Mouse (Mus musculus) forebrain, embryonic 14.5 days (tissue): ENCODE results near the gene Sgpp1. TPM values are rescaled to one million over a fixed set of nuclear protein-coding genes. Genes with fewer than 3 reads are reported as not detected.
"Not testable (repeated sequence)": the region's sequence is repeated elsewhere in the genome, so short reads cannot be mapped to it uniquely, and the experiment has no call there.

ENCODE experiments used
- ATAC-seq: fragments of 200-750 bp; cut with Nextera tagmentation; 2 replicates; pipeline ENCODE4 v1.8.0; 2017; ENCODE audit warnings: mild to moderate bottlenecking, moderate library complexity
- DNase-seq: peaks from one replicate; pipeline ENCODE4 v3.0.0-alpha.2; 2015; ENCODE audit warnings: low spot score
- H3K27ac ChIP-seq: fragments of 300-500 bp; sonication (generic); 2 replicates; pipeline ENCODE4 v1.5.1; 2014; ENCODE audit warnings: low read depth, mild to moderate bottlenecking, control low read depth, low read length, moderate library complexity
- H3K27me3 ChIP-seq: fragments of 300-500 bp; sonication (generic); replicated peaks from 2 replicates; pipeline ENCODE4 v1.6.1; 2014; ENCODE audit warnings: low read length, control low read depth, mixed read lengths; ENCODE audit not compliant: control insufficient read depth, insufficient read depth
- H3K36me3 ChIP-seq: fragments of 300-500 bp; sonication (generic); 2 replicates; pipeline ENCODE4 v1.6.1; 2014; ENCODE audit warnings: low read length, control low read depth; ENCODE audit not compliant: control insufficient read depth, insufficient read depth
- H3K4me1 ChIP-seq: fragments of 300-500 bp; sonication (generic); 2 replicates; pipeline ENCODE4 v1.6.1; 2014; ENCODE audit warnings: antibody characterized with exemption, low read length, control low read depth; ENCODE audit not compliant: control insufficient read depth, insufficient read depth
- H3K4me2 ChIP-seq: fragments of 300-500 bp; sonication (generic); 2 replicates; pipeline ENCODE4 v1.6.1; 2014; ENCODE audit warnings: mild to moderate bottlenecking, control low read depth, low read length
- H3K4me3 ChIP-seq: fragments of 300-500 bp; sonication (generic); 2 replicates; pipeline ENCODE4 v1.5.1; 2014; ENCODE audit warnings: low read depth, low read length, control low read depth
- H3K9ac ChIP-seq: fragments of 300-500 bp; sonication (generic); 2 replicates; pipeline ENCODE4 v1.6.1; 2014; ENCODE audit warnings: mild to moderate bottlenecking, low read length, control low read depth, moderate library complexity
- H3K9me3 ChIP-seq: fragments of 300-500 bp; sonication (generic); replicated peaks from 2 replicates; pipeline ENCODE4 v1.6.1; 2016; ENCODE audit warnings: low read length, control low read depth, mixed read lengths; ENCODE audit not compliant: control insufficient read depth
- WGBS: fragments of 180-500 bp; shearing (Covaris S2); extraction: QIAGEN DNeasy Blood & Tissue Kit; methylation state at CpG from one replicate; pipeline ENCODE4 v1.1.7; 2014; 5-methylcytosine and 5-hydroxymethylcytosine counted together
- polyA plus RNA-seq: library from polyadenylated mRNA; unstranded; fragments of >200 nt; fragmentation: Nextera tagmentation; extraction: Ambion mirVana; gene quantifications from 2 replicates; pipeline ENCODE4 v1.2.1, GENCODE M21; 2014

The Sgpp1 gene
- polyA plus RNA-seq, 1 experiment from 2014 or later: 17.3 TPM

DNA sequence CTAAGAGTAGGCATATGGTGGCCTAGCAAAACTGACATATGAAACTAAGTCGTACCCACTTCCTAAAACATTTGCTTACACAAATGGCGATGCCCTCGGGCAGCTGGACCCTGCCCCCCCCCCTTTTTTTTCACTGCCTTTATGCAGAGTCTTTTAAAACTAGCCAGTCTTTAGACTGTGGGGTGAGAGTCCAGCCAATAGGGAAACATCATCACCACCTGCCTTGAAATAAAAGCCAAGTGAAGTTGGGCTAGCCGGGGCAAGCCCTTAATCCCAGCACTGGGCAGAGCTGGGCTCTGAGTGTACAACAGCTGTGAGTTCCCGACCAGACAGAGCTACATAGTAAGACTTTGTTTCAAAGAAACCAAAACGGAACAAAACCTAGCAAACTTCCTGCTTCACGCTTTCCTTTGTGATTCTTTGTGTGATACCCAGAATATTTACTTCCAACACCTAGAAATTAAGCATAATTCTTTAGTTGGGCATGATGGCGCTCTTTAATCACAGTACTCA lies 9.1 kb downstream of the Sgpp1 start:
- no peaks in the 10 kb centered on the region for H3K36me3 ChIP-seq
- no peaks in the 10 kb centered on the region for H3K9me3 ChIP-seq
- H3K4me2 ChIP-seq: no peak overlapping the region
- no peak for DNase-seq
- no peak overlapping the region for H3K9ac ChIP-seq
- WGBS: 80% methylated on average over 8 of the region's 8 CpGs
- H3K4me3 ChIP-seq: no peak overlapping the region
- no peaks in the 10 kb centered on the region for H3K4me1 ChIP-seq
- H3K27ac ChIP-seq: no peak overlapping the region
- ATAC-seq: no peak
- H3K27me3 ChIP-seq: no peaks in the 10 kb centered on the region

DNA sequence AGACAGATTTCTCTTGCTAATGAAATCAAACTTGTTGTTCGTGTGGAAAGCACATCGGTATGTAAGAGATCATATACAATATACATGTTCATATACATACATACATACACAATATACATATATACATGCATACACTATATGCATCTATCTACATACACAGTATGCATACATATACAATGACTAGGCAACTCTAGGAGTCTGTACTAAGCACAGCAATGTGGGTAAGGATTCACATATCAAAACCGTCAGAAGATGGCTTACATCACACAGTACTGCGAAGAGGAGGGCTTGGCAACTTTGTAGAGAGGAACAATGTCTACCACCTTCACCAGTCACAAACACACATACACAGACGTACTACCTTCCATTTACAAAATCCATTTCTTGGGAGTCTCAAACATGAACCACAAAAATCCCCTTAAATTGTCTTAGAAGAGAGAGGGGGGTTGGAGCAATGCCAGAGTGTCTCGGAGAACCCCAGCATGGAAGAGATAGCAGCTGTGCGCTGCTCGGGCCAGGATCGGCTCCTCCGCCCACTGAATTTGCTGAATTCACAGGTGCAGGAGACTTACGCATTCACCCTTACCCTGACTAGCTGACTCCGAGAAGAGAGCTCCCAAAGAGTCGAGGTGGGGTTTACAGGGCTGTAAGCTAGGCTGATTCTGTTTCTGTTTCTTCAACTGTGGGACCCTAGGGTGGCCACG lies 10.8 kb downstream of the Sgpp1 start:
- no peaks in the 10 kb centered on the region for H3K9me3 ChIP-seq
- H3K27me3 ChIP-seq: no peaks in the 10 kb centered on the region
- no peak overlapping the region for H3K27ac ChIP-seq
- no peak overlapping the region for H3K9ac ChIP-seq
- ATAC-seq (no peak), DNase-seq (no peak)
- no peaks in the 10 kb centered on the region for H3K36me3 ChIP-seq
- H3K4me2 ChIP-seq: no peak overlapping the region
- no peak overlapping the region for H3K4me3 ChIP-seq
- WGBS: 89% methylated on average over 14 of the region's 14 CpGs
- H3K4me1 ChIP-seq: no peaks in the 10 kb centered on the region

DNA sequence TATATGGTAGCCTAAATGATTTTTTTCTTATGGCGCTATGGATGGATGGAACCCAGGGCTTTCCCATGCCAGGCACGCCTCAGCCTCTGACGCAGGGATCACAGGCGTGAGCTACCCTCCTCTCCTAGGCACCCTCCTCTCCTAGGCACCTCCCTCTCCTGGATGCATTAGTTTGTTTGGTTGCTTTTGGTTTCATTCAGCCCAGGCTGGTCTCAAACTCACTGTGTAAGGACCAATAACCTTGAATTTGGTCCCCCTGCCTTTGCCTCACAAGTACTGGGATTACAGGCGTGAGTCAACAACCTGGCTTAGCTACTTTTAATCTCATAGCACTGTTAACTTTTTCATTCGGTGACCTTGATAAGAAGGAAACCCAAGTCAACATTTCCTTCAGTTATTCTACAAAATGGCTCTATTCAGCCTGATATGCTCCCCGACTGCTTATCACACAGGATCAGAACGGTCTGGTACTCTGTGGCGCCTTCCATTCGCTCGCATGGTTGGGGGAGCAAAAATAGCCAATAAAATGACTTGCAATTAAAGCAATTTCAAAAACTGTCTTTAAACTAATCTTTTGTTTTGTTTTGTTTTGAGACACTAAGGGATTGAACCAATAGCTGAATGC lies 11.6 kb downstream of the Sgpp1 start:
- no peak overlapping the region for H3K9ac ChIP-seq
- no peak overlapping the region for H3K4me3 ChIP-seq
- H3K27ac ChIP-seq: no peak overlapping the region
- DNase-seq (no peak), ATAC-seq (no peak)
- H3K9me3 ChIP-seq: no peaks in the 10 kb centered on the region
- WGBS: 81% methylated on average over 11 of the region's 11 CpGs
- H3K4me1 ChIP-seq: no peaks in the 10 kb centered on the region
- H3K36me3 ChIP-seq: 0 out of 2 replicates have a peak, but pooled peaks cover 1% of the 10 kb centered on the region
- no peaks in the 10 kb centered on the region for H3K27me3 ChIP-seq
- no peak overlapping the region for H3K4me2 ChIP-seq

DNA sequence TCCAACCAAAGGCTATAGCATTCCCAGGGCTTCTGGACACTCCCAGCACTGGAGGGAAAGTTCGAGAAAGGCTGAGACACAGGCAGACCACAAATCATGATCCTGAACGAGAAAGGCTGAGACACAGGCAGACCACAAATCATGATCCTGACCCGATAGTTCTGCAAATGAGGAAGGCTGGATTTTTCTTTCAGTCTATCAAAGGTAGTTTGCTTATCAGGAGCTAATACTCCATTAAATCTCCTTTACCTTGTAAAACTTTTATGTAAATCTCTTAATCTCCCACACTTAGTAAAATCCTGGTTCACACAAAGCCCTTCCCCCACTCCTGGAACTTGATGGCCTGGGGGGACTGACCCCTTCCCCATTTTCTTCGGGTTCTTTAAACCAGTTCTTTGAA lies 13.6 kb downstream of the Sgpp1 start:
- no peaks in the 10 kb centered on the region for H3K4me1 ChIP-seq
- H3K9ac ChIP-seq: no peak overlapping the region
- H3K4me3 ChIP-seq: no peak overlapping the region
- no peaks in the 10 kb centered on the region for H3K9me3 ChIP-seq
- no peaks in the 10 kb centered on the region for H3K27me3 ChIP-seq
- no peak for DNase-seq
- no peak overlapping the region for H3K4me2 ChIP-seq
- 13% methylated on average over 4 of the region's 4 CpGs for WGBS
- H3K36me3 ChIP-seq: 0 out of 2 replicates have a peak, but pooled peaks cover 3% of the 10 kb centered on the region
- ATAC-seq: no peak
- H3K27ac ChIP-seq: no peak overlapping the region

DNA sequence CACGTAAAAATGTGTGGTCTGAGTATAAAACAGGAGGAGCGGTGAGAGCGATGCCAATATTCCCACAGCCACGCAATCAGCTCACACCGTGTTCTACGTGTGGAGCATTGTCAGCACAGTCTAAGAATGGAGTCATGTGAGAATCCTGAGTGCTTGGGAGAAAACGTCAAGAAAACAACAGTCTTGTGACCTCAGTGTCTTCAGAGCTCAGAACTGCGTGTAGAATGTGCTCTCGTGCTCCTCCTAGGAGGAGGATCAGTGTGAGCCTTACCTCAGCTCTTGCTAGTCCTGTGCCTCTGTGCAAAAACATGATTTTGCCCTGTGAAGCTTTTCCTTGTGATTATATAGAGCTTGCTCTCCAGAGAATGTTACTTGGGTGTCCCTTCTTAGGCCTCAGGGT lies 14.5 kb downstream of the Sgpp1 start:
- Histone ChIP-seq H3K27me3 (no peaks in the 10 kb centered on the region), H3K4me1 (no peaks in the 10 kb centered on the region), H3K9me3 (no peaks in the 10 kb centered on the region), H3K4me2 (no peak overlapping the region), H3K9ac (no peak overlapping the region), H3K36me3 (peaks cover 7% of the 10 kb centered on the region; the same call in 1 of the 2 replicates), H3K27ac (no peak overlapping the region), H3K4me3 (no peak overlapping the region)
- WGBS: 71% methylated on average over 9 of the region's 9 CpGs
- ATAC-seq (no peak), DNase-seq (no peak)

DNA sequence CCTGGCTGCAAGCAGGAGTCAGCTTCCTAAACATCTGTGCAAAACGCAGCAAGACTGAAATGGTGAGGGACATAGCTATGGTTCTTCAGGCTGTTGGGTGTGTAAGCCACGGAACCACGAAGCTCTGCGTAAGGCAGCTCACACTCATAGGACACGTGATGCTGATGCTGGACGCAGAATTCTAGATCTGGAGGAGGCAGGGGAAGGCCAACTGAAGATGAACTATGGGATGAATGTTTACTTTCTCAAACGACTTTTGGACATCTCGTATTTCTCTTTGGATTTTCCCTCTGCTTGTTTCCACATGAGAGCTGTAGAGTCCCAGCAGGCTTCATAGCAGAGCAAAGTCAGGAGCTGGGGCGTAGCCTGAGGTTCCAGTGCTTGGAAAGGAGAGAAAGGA lies 21.9 kb downstream of the Sgpp1 start:
- Histone ChIP-seq H3K27ac (no peak overlapping the region), H3K27me3 (no peaks in the 10 kb centered on the region), H3K36me3 (peaks cover 8% of the 10 kb centered on the region; the same call in 1 of the 2 replicates), H3K4me3 (no peak overlapping the region), H3K9ac (no peak overlapping the region), H3K9me3 (no peaks in the 10 kb centered on the region), H3K4me1 (no peaks in the 10 kb centered on the region), H3K4me2 (no peak overlapping the region)
- ATAC-seq (no peak), DNase-seq (no peak)
- 86% methylated on average over 9 of the region's 9 CpGs for WGBS

DNA sequence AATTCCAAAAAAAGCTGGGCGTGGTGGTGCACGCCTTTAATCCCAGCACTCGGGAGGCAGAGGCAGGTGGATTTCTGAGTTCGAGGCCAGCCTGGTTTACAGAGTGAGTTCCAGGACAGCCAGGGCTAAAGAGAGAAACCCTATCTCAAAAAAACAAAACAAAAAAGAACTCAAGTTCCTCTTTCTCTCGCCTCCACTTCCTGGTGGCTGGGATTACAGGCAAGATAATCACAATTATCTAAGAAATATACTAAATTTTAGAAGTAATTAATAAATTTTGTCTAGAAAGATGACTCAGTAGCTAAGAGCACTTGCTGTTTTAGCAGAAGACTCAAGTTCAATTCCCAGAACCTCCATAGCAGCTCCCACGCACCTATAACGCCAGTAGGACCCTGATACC lies 22.6 kb downstream of the Sgpp1 start:
- H3K27ac ChIP-seq, H3K9ac ChIP-seq, H3K4me2 ChIP-seq, ATAC-seq, H3K9me3 ChIP-seq, H3K4me1 ChIP-seq, H3K36me3 ChIP-seq, DNase-seq, H3K27me3 ChIP-seq, H3K4me3 ChIP-seq: not testable (repeated sequence)
- WGBS: 94% methylated on average over 7 of the region's 7 CpGs

DNA sequence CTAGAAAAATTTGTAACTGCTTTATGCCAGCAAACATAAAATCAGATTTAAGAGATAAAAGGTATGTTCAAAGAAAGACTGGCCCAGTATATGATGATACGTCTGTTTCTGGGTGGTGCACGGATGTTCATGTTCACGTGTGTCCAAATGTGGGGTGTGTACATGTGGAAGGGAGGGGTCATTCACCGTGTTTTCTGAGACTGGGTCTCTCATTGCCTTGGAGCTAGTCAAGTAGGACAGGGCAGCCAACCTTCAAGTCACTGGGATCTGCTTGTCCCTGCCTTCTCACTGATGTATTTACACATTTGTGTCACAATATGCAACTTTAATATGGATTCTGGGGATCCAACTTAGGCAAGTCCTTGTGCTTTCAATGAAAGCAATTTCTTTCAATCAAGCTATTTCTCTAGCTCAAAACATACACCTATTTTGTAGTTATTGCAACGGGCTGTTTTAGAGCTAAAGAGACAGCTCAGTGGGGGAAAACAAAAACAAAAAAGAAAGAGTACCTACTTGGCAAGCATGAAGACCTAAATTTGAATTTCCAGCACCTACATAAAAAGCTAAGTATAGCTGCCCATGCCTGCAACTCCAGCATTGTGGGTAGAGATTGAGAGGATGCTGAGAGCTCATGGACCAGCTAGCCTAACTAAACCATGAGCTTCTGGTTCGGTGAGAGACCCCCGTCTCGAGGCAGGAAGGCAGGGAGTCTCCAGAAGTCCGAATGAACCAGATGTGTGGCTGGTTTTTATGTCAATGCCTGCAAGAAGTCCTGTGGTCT lies 24.7 kb downstream of the Sgpp1 start:
- H3K9ac ChIP-seq: no peak overlapping the region
- no peak overlapping the region for H3K27ac ChIP-seq
- WGBS: 91% methylated on average over 9 of the region's 9 CpGs
- ATAC-seq (no peak), DNase-seq (no peak)
- H3K4me1 ChIP-seq: no peaks in the 10 kb centered on the region
- H3K4me2 ChIP-seq: no peak overlapping the region
- peaks cover 2% of the 10 kb centered on the region; the same call in 1 of the 2 replicates for H3K36me3 ChIP-seq
- no peak overlapping the region for H3K4me3 ChIP-seq
- no peaks in the 10 kb centered on the region for H3K27me3 ChIP-seq
- no peaks in the 10 kb centered on the region for H3K9me3 ChIP-seq
